Mouse (Mus musculus): ENCODE measurements around the gene Kmt2c.
"Not testable (repeated sequence)": the region's sequence is repeated elsewhere in the genome, so short reads cannot be mapped to it uniquely, and the experiment has no call there.

The Kmt2c gene

DNA sequence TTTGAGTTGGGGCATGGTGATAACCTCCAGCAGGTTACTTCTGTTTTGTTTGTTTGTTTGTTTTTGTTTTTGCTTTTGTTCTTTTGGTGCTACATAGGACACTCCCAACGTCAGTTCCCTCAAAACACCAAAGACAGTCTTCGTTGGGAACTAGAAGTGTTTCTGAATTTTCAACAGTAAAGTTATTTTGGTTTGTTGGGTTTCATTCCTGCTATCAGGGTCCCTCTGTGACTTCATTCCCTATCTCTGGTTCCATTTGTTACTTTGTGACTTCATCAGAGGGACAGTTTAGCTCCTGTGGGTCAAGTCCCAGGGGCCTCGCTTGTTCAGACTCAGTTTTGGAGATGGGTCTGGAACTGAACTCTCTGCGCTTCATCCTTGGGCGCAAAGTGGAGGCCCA lies 17.2 kb upstream of the Kmt2c start, which contains the start of gene Cct8l1:
Gene Cct8l1, plus strand, starts transcription at position 301 of the 400 bp plus-strand sequence.
- no peak for DNase-seq

DNA sequence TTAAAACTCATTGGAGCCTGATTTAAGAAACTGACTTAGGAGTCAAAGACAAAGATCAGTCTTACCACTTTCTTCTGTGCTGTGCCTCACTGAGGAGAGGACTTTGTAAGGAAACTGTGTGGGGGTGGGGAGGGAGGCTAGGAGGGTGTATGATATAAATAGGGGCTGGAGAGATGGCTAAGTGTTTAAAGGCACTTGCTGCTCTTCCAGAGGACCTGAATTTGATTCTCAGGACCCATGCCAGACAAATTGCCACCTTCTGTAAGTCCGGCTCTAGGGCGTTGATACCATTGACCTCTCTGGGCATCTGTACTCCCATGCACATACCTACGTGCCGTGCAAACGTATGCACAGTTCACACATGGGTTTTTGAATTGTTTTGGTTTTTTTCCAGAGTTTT lies 7.5 kb upstream of the Kmt2c start:
- peak; percentile 63 for DNase-seq

DNA sequence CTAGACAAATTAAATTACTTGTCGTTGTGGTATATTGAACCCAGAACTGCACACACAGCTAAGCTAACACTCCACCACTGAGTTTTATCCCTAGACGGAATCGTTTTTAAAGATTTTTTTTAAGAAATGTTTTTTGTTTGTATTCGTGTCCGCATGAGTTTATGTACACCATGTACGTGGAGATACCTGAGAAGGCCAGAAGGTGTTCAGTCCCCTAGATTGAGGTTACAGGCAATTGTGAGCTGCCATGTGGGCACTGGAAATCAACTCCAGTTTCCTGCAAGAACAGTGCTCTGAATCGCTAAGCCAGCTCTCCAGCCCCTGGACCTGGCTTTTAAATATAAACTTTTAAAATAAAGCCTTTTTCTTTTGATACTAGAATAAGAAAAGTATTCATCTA lies 2.1 kb upstream of the Kmt2c start:
- peak; percentile 61 for DNase-seq

DNA sequence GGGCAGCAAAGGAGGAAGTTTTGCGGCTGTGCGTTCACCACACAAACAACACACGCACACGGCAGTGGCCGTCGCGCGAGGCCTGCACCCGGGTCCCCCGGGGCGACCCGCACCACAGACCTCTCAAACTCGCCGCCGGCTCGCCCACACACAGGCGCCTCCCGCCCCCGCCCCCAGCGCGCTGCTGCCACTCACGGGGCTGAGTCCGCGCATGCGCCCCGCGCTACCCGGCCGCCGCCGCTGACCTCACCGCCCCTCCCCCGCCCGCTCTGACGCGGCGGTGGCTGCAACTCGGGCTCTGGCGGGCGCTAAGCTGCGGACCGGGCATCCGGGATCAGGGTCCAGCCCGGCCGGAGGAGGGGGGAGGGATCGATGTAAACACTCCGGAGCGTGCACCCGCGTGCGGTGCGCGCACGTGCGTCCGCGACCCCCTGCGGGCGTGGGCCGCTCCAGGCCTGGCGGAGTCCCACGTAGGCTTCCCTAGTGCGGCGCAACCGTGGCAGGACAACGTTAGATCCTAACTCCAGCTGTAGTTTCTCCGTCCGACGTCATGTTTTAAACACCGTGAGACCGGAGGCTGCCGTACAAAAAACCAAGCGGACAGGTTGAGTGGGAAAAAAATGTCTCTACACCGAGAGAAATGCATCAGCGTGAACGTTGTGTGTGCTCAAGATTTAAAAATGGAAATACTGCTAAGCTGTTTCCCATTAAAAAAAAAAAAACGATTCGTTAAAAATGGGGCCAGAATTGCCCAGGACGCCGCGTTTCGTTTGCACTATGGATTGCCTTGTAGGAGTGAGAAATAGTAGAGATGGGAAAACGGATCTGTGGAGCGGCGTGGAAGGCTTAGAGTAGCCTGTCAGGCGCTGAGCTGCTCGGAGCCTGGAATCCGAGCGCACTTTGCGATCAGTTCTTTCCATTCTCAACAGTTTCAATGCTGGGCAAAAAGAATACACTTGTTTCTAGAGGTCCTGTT lies 1.1 kb upstream of the Kmt2c start:
- peak; percentile 100 for DNase-seq

DNA sequence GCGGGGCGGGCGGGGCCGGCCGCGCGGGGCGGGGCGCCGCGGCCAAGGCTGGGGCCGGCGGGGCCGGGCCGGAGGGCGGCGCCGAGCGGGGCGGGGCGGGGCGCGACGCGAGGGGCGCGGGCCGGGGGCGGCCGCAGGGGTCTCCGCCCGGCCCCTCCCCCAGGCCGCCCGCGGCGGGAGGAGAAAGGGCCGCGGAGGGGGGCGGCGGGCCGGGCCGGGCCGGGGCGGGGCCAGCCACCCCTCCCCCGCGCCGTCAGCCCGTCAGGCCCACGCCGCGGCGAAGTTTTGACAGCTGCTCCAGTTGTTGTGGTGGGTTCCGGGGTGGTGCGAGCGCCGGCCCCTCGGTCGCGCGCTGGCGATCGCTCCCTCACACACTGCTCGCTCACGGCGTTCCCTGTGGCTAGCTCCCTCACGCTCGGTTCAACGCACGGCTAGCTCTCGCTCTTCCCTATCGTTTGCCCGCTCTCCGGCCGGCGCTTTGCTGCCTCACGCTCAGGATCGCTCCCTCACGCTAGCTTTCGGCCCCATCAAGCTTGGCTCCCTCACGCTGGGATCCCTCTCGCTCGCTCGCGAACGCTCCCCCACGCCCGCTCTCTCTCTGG lies 339 bp upstream of the Kmt2c start:
- peak; percentile 98 for DNase-seq

- DNase-seq = no peak
These were observed 750 bp downstream of the Kmt2c start for GRCm38 (mm10) chr5:25497720-25498345.

GRCm38 (mm10) chr5:25497369-25497719 lies 1.2 kb downstream of the Kmt2c start:
- peak; percentile 84 for DNase-seq

DNA sequence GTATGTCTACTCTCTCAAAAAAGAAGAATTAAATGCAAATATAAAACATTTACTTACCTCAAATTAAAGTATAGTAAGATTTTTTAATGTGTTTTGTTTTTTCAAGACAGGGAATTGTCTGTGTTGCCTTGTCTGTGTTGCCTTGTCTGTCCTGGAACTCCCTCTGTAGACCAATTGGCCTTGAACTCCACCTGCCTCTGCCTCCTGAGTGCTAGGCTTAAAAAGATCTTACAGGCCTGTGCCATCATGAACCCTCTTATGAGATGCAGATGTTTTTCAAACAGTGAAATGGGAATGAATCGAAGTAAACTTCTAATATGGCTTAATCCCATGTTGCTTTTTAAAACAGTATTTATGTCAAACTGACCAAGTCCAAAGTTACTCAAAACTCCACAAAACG lies 1.9 kb downstream of the Kmt2c start:
- DNase-seq = peak; percentile 68

DNA sequence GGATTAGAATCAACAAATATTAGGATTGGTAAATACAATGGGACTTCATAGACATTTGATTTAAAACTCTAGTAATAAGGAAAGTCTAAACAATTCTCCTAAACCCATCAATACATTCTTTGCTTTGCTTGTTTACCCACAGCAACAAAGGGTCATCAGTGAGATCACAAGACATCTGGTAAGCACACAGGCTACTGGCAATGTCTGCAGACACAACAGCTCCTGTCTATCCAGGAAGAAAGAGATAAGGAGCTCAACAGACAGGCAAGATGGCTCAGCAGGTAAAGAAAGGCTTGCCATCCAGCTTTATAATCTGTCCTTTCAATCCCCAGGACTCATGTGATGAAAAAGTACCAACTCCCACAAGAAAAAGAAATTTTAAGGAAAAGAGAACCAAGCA lies 19.7 kb downstream of the Kmt2c start:
- no peak for DNase-seq

DNA sequence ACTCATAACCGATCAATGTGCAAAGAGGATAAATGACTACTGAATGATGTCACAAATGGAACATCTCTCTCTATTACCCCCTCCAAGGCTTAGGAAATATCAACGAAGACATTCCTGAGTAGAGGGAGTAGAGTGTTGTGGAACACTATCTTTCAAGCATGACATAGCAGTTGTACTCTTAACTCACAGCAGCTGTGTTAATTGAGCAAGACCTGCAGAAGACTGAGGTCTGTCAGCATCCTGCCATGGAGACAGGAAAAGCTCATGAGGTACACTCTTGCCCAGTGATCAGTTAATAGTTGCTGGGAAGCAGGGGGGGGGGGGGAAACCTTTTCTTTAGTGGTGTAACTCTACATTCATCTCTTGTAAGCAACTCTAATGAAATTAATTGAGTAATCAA lies 22.8 kb downstream of the Kmt2c start:
- no peak for DNase-seq

GRCm38 (mm10) chr5:25472070-25472469 lies 26.5 kb downstream of the Kmt2c start:
- no peak for DNase-seq

DNA sequence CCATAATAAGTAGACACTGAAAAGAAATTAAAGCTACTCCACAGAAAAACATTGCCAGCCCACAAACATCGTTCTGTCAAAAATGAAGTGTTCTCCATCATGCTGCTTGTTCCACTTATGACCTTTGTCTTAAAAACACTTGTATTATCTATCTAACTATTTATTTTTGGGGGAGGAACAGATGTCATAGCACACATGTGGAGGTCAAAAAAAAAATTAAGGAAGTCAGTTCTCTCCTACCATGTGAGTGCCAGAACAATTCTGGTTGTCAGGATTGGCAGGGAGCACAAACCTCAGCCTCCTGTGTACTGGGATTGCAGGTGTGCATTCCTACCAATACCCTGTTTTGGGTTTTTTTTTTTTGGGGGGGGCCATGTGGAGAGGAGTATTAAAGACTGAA lies 36.6 kb downstream of the Kmt2c start:
- no peak for DNase-seq

- not testable (repeated sequence) for DNase-seq
These were observed 43.2 kb downstream of the Kmt2c start for GRCm38 (mm10) chr5:25455432-25455831.

DNA sequence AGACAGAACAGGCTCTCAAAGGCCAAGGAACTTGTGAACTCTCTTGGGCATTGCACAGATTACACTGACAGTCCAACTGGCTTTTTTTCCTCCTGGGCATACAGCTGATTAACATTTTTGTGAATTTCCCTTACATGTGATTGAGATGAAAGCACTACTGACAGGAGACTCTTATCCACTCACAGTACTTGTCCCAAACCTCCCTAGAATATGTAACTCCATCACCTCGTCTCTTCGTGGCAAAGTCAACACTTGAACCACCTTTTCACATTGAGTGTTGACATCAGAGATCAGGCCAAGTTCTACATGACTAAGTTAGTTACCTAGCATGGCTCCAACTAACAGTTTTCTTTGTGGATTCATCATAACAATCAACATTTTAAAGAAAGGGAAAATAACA lies 45.9 kb downstream of the Kmt2c start:
- no peak for DNase-seq

- no peak for DNase-seq
These were observed 61.1 kb downstream of the Kmt2c start for GRCm38 (mm10) chr5:25437508-25437907.

DNA sequence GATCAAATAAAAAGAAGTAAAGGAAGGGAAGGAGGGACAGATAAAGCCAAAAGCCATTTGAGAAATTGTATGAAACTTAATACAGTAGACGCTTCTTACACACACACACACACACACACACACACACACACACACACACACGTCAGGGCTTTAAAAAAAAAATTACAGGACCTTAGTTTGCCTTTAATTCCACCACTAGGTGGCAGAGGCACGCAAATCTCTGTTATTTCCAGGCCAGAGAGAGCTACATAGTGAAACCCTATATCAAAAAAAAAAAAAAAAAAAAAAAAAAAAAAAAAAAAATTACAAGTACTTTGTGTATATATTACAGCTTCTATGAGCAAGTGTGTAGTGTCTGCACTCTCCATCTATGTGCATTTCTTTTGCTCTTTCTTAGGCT lies 62.5 kb downstream of the Kmt2c start:
- peak; percentile 94 for DNase-seq

GRCm38 (mm10) chr5:25422576-25422975 lies 76.0 kb downstream of the Kmt2c start:
- no peak for DNase-seq

GRCm38 (mm10) chr5:25420601-25421000 lies 78.0 kb downstream of the Kmt2c start:
- DNase-seq = peak; percentile 91

DNA sequence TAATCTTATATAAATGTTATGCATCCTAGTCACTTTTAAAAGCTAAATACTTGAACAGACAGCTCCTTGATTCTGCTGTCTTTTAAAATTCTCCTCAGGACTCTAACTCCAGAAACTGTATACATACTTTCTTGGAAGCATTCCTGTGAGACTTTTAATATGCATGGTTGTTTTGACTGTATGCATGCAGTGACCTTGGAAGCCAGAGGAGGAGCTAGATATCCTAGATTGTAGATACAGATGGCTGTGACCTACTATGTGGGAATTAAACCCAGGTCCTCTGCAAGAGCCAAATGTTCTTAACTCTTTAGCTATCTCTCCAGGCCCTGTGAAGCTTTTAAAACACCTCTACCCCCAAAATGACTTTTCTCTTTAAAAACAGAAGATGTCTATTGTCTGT lies 83.2 kb downstream of the Kmt2c start:
- DNase-seq = no peak

DNA sequence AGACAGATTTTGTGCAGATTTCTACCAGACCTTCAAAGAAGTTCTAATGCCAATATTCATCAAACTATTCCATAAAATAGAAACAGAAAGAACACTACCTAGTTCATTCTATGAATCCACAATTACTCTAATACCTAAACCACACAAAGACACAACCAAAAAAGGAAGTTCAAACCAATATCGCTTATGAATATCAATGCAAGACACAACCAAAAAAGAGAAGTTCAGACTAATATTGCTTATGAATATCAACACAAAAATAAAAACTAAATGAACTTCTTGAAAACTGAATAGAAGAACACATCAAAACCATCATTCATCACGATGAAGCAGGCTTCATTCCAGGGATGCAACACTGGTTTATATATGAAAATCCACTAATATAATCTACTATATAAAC lies 101.9 kb downstream of the Kmt2c start:
- DNase-seq = no peak

DNA sequence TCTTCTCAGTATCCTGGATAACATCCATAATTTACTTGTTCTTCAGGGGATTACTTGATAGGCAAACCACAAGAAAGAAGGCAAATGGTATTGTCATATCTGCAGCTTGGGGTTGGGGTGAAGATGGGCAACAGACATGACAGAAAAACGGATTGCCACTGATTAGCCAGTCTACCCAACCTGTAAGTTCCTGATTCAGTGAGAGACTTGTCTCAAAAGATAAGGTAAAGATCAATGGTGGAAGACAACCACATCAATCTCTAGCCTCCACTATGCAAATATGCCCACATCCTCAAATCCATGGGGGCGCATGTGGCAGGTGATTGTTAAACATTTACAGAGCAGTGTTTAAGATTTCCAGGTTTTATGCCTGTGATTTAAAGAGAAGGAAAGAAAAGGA lies 105.9 kb downstream of the Kmt2c start:
- DNase-seq = peak; percentile 16

GRCm38 (mm10) chr5:25383581-25383980 lies 115.0 kb downstream of the Kmt2c start:
- no peak for DNase-seq

- DNase-seq = no peak
These were observed 119.4 kb downstream of the Kmt2c start for GRCm38 (mm10) chr5:25379188-25379587.

- DNase-seq = no peak
These were observed 130.2 kb downstream of the Kmt2c start for GRCm38 (mm10) chr5:25368420-25368819.
